Mouse (Mus musculus) urinary bladder, adult 2 months (tissue): ENCODE data around the gene Ppil2. TPM values are rescaled to one million over a fixed set of nuclear protein-coding genes. Genes with fewer than 3 reads are reported as not detected.

Experiments
- DNase-seq: peaks from one replicate; pipeline ENCODE4 v3.0.0; 2022; ENCODE audit warnings: low spot score
- polyA plus RNA-seq: library from polyadenylated mRNA; depleted of rRNA; stranded (reverse); fragments of >200 nt; gene quantifications from 2 replicates; pipeline ENCODE4 v1.2.3, GENCODE M21; 2012; rRNA removed

Gene Ppil2
- polyA plus RNA-seq: 86.8 and 97.1 TPM in 2 replicates

DNA sequence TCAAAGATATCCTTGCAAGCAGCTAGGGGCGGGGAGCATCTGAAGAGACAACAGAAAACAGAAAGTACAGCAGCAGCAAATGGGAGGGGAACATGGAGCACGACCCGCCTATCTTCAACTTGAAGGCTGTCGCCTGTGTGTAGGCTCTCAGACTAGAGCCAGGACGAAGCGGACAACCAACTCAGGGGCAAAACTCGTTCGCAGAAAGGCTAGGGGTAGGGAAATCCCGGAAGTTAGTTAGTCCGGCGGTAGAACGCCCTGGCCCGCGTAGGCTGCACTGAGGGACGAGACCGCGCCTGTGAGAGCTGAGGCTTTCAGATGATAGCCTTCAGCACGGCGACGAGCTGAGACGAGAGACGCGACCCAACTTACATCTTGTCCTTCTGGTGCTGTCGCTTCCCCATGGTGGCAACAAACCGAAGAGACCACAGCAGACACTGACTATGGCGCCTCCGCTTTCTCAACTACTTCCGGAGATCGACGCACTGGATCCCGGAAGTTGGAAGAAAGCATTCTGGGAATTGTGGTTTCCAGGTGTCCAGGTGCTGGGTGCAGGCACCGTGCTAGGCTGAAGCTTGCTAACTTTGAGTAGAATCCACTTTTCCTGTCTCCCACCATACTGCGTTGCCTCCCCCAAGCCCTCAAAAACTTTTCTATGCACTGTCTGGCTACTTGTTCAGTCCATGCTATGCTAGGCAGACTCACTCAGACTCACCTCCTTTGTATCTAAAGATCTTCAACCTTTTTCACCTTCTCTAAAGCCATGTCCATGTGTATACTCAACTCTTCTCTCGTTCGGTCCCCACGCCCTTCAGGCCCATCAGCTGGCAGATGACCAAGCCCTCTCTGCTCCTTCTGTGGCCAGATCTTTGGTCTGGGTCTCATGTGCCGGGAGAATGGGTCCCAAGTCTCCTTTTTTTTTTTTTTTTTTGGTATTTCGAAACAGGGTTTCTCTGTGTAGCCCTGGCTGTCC, at the start of gene Ppil2:
Gene Ppil2, minus strand, starts transcription at position 487 of the 973 bp plus-strand sequence.
- no peak for DNase-seq

GRCm38 (mm10) chr16:17154346-17154745, 43.3 kb upstream of the Ppil2 start:
- DNase-seq: no peak

DNA sequence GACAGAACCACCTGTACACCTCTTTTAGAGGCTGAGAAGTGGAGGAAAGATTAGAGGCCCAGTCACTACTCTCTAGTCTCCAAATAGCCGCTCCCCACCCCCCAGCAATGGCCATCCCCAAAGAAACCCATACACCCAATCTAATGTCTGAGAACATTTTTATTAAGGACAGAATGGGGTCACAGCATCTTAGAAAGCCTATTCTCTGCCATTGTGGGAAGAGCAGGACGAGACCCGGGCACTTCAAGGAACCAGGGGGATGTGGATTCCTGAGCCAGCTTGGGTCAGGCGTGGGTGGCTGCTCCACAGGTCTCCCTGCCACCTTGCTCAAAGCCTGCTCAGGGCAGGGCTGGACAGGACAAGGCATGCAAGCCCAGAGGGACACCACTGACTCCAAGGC, 40.8 kb upstream of the Ppil2 start:
- DNase-seq: no peak

DNA sequence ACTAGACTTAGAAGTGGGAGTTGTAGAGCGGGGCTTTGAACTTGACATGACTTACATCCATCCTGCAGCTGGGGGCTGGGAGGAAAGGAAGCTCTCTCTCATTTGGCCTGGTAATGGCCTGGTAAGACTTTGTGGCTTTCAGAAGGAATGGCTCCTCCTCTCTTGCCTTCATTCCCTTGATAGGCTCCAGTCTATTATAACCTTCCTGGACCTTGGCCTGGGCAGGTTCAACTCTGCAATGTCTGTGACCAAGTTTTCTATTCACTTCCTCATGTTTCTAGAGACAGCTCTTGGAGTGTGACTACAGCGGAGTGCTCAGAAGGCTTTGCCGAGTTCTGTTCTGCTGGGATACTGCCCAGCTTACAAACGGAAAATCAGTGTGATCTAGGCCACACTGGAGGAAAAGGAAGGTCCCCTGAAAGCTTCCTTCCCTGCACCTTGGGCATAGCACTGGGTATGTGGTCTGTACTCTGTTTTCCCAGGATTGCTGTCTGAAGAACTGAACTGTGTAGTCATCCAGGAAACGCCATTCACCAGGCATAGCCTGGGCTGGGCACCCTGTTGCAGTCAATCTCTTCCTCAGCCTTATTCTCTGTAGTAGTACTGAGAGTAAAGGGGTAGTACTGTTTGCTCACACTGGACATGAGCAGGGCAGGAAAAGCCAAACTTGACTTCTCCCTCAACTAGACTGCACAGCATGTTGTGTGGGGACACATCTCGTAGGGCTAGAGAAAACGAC, 39.6 kb upstream of the Ppil2 start:
- DNase-seq: no peak

GRCm38 (mm10) chr16:17148084-17148483, 37.0 kb upstream of the Ppil2 start:
- DNase-seq: no peak

DNA sequence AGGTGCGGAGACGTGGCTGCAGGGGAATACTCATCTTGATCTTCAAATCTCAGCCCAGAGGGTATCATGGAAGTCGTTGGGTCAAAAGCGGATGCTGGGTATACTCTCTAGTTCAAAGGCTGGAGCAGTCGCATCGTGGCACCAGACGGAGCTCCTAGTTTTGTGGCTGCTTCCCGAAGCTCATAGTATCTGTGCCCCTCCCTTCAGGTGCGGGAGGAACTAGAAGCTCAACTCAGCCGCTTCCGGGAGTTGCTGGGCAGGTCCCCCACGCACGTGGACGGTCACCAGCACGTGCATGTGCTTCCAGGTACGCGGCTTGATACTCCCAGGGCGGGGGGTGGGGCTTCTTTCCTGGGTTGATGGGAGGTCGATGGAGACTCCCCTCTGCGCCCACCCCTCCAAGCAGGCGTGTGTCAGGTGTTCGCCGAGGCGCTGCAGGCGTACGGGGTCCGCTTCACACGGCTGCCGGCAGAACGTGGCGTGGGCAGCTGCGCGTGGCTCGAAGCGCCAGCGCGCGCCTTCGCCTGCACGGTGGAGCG, 36.4 kb upstream of the Ppil2 start:
- DNase-seq: no peak

- DNase-seq: peak; percentile 42
These were observed 35.7 kb upstream of the Ppil2 start, which contains the start of gene Ccdc116 for GRCm38 (mm10) chr16:17146772-17147235. Ccdc116 (minus strand) TSS chr16:17147229.

DNA sequence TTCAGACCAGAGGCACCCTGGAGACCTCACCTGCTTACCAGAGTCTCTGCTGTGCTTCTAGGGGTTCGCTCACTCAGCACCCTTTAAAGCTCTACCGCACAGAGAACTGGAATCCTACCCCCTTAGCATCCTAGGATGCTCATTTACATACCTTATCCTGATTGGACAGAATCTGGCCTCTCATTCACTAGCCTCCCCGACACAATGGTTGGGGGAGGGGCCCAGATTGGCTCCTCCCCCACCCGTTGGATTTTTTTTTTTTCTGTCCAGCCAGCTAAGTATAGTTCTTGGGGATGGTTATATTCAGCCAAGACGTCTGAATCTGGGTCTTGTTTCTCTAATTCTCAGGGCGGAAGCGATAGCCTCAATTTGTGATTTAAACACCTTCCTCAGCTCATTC, 33.3 kb upstream of the Ppil2 start, which contains the start of gene Ydjc:
Gene Ydjc, plus strand, starts transcription at position 283 of the 400 bp plus-strand sequence.
- DNase-seq: no peak

DNA sequence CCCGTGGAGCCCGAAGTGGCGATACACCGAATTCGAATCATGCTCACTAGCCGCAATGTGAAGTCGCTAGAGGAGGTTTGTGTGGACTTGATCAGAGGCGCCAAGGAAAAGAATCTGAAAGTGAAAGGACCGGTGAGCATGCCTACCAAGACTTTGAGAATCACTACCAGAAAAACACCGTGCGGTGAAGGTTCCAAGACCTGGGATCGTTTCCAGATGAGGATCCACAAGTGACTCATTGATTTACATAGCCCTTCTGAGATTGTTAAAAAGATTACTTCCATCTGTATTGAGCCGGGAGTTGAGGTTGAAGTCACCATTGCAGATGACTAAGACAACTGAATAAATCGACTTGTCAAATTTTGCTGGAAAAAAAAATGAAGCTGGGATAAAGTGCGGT, 26.3 kb upstream of the Ppil2 start:
- DNase-seq: no peak

- DNase-seq: no peak
These were observed 21.8 kb upstream of the Ppil2 start for GRCm38 (mm10) chr16:17132906-17133200.

- peak; percentile 87 for DNase-seq
These were observed 21.2 kb upstream of the Ppil2 start, which contains the start of gene Sdf2l1 for GRCm38 (mm10) chr16:17132089-17132905. Sdf2l1 (minus strand) TSS chr16:17132383.

- no peak for DNase-seq
These were observed 20.4 kb upstream of the Ppil2 start for GRCm38 (mm10) chr16:17131191-17132088.

DNA sequence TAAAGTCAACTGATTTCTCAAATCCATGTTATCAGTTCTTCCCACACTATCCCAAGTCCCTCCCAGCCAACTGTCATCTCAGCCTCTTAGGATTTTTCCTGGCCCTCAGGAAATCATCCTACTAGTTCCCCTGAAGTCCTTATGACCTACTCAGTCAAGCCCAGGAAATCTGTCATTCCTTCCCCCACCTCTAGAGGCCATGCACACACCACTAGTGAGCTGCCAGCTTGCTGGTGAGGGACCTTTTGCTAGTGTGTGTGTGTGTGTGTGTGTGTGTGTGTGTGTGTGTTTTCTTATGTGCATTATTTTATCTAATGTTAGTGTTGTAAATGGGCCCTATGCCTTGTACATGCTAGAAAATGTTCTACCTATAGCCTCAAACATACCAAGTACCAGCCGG, 16.2 kb upstream of the Ppil2 start:
- DNase-seq: no peak

DNA sequence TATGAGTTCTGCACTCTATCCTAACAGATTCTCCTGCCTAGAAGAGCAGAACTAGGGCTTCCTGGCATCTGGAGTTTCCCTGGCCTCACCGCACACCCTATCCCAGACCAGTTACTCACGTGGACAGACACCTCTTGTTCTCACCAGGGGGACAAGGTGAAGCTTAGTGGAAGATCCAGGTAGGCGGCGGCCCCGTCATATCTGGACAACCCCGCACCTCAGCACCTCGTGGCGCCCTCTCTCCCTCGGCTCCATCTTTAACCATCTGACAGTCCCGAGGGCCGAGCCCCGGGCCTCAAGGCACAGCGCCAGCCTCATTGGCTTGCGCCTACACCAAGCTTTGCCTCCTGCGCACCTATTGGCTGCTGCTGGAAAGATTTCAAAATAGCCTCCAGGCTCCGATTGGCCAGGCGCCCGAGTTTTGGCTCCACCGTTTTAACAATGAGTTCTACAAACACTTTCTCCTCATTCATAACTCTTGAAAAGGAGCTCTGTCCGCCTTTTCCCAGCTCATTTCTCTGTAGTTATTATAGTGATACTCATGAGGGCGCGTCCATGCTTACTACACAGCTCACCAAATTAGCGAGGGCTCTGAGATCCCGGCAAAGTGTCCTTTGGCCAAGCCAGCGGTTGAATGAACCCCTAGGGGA, 13.9 kb upstream of the Ppil2 start, which contains the start of gene 2610318N02Rik:
Gene 2610318N02Rik, minus strand, starts transcription at position 297 of the 650 bp plus-strand sequence.
- peak; percentile 42 for DNase-seq

DNA sequence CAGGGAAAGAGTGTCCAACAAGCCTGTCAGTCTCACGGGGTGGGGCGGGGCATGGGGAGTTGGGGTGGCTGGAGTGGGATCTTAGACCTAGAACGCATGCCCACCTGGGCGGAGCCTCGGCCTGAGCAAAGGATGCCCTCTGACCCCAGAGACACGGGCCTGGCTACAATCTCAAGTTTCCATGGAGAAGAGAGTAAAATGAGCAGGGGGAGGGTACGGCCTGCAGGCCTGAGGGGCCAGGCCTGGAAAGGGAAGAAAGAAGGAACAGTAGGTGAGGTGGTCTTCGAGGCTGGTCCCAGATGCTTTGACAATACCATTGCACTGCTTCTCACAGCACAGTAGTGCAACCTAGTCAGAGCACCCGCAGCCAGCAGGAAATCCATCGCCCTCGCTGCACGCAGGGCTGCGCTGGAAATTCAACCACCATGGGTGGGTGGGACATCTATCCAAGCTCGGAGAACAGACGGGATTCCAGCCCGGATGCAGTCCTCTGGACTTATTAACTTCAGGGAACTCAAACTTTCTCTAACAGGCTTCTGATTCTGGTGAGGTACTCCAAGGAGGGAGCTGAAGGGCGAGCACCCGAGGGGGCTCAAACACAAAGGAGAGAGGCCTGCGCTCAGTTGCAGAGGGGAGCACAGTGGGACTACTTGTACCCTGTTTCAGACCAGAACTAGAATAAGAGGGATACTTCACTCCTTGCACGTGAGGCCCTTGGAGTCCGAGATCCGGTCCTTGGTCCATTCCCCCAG, 13.2 kb upstream of the Ppil2 start:
- no peak for DNase-seq

- no peak for DNase-seq
These were observed 10.5 kb upstream of the Ppil2 start for GRCm38 (mm10) chr16:17121569-17121968.

GRCm38 (mm10) chr16:17117309-17117799, 6.3 kb upstream of the Ppil2 start:
- no peak for DNase-seq

GRCm38 (mm10) chr16:17104600-17104999, 6.5 kb downstream of the Ppil2 start:
- DNase-seq: no peak
